Mouse (Mus musculus) T-cell, adult 2 months (primary cell): Measurements from ENCODE around the gene Bicra.

Experiments
- DNase-seq: peaks from one replicate; pipeline ENCODE4 v3.0.0; 2022; ENCODE audit warnings: low spot score

Gene Bicra

DNA sequence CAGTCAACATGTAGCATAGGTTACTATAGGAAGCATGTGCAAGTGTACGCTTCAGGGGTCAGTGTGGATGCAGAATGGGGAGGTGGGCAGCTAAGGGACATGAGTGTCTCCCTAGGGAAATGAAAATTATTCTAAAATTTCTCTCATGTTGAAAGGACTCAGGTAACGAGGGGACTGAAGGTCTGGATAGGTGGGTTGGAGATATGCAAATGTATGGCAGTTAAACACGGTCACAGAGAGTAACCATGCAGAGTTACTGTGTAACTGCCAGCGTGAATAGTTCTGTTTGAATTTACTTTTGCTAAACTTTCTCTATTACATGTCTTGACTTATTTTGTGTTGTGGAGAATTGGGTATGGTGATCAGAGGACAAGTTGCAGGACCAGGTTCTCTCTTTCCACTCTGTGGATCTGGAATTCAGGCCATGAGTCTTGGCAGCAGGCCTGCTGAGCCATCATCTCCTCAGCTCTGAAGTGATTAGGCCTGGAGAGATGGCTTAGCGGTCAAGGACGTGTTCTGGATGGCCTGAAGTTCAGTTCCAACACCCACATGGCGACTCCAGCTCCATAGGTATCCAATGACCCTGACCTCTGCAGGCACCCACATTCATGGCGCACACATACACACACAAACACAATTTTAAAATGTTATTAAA, 33.1 kb downstream of the Bicra start:
- no peak for DNase-seq

DNA sequence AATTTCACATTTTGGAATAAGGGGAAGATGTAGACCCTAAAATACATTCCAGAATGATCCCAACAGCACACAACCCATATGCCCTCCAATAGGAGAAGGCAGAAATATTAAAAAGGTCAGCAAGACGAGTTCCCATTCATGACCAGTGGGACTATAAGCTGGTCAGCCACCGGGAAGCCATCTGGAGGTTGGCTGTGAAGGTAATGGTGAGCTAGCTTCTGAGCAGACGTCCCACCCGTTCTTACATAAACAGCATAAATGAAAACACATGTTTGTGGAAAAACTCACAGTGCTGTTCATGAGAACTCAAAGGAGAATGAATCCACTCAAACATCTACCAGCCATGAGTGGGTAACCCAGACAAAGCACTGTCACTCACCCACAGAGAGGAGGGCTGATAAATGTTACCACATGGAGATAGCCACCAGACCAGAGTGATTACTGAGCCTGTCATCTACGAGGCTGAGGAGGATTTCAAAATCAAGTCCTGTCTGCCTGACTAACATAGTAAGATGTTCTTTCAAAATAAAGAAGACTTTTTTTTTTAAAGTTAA, 33.9 kb downstream of the Bicra start:
- DNase-seq = no peak

DNA sequence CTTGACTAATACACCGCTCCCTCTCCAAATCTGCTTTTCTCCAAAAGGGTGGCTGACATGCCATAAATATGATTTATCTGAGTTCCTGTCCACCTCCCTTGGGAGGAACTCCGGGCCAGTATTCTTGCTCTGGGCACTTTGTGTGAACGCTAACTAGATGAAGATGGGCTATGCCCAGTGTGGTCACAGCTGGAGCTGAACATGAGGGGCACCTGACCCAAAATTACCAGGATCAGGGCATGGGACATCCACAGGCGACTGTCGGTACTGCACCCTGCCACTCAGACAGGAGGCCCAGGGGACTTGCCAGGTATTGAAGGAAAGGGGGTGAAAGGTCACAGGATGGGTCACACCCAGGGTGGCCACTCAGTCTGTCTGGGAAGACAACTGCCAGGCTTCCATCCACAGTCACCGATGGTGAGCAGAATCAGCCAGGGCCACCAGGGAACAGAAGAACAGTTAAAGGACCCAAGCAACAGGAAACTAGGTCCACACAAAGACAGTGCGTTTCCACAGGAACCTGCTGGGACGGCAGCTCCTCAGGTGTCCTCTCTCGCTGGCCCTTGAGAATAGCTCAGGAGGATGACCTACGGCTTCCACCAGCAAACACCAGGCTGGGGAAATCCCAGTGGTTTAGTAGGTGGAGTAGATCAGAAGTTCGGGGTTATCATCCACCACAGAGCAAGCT, 35.0 kb downstream of the Bicra start:
- DNase-seq = peak; percentile 39

DNA sequence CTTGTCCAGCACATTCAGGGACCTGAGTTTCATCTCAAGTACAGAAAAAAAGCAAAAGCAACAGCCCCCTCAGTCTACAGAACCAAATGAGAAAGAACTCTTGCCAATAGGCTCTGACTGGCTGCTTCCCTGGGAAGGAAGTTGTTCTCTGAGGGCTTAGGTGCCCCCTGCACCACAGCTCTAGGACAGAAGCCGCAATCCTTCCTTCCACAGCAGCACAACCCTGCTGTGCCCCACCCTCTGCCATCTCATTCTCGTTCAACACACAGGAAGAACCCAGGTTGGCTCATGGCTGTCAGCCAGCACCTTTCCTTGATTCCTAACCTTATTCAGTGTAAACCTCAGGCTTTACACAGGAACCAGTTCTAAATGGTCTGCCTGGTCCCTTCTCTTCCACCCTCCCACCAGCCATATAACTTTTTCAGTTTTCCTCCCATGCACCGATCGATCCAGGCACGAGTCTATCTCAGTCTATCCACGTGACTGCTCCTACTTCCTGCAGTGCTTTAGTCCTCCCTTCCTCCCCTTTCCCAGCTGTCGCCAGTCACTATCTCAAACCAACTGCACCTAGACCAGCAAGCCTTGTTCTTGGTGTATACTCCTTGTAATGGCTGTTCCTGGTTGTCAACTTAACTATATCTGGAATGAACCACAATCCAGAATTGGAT, 36.2 kb downstream of the Bicra start:
- DNase-seq = peak; percentile 34

DNA sequence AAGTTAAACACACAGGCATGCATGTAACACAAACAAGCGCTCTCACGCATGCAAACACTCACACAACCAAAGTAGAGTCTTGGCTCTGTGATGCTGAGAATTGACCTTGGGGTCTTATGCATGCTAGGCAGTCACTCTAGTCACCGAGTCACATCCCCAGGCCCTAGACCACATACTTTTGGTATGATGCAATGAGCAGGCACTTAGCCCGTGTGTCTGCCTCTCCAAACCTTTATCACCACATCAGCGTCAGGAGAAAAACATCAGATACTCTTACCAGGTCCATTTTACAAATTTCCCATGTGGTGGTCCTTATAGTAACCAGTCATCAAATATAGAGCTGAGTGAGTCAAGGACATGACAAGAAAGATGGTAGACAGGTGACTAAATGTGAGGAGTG, 37.1 kb downstream of the Bicra start:
- no peak for DNase-seq

DNA sequence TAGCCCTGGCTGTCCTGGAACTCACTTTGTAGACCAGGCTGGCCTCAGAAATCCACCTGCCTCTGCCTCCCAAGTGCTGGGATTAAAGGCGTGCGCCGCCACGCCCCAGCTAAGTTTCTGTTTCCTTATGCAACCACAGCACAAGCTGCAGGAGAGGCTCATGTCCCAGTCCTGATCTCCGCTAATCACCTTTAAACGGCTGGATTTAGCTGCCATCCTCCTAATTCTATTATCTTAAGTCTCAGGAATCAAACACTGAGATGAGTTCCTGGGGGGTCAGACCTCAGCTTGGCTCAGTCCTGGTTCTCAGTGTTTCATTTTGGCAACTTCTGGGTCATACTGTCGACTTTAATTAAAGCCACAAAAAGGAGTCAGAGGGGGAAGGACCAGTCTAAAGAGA, 38.1 kb downstream of the Bicra start:
- no peak for DNase-seq

DNA sequence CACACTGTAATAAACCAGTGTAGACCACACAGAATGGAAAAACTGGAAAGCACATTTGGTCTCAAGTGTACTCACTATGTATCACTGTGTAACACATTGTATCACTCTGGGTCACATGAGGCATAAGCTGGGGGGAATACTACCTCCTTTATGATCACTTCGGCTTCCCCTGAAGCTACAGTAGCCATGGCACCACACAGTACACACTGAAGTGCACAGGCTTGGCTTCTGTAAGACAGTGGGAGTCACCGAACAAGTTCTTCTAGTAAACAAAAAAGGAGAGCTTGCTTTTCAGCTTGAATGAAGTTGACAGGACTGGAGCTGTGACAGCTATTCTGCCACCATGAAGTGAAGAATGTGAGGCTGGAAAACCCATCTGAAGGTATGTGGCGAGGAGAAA, 42.7 kb downstream of the Bicra start:
- peak; percentile 49 for DNase-seq

DNA sequence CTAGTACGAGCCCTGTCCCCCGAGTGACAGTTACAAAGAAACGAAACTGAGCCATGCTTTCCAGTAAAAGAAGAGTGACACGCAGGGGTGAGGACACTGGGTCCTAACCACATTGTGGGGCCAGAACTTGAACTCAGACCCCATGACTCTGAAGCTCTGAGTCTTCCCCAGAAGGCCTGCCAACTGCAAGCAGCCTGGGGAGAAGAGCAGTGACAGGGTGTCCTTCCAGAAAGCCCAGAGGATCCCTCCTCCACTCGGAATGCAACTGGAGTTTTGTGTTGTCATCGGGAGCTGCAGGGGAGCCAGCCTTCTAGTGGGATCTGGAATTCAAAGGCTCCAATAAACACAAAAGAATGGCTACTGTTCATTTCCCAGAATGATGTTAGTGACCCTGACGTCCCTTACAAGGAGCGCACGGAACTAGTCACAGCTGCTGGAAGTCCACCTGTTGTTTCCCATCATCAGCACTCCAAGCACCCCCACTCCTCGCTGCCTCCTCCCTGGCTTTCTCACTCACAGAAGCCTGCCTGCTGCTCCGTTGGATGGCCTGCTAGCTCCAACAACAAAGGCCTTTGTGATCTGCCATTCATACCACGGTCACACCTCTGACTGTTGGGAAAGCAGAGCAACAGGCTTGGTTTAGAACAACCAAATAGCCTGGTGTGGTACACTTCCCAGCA, 43.4 kb downstream of the Bicra start:
- DNase-seq = no peak

DNA sequence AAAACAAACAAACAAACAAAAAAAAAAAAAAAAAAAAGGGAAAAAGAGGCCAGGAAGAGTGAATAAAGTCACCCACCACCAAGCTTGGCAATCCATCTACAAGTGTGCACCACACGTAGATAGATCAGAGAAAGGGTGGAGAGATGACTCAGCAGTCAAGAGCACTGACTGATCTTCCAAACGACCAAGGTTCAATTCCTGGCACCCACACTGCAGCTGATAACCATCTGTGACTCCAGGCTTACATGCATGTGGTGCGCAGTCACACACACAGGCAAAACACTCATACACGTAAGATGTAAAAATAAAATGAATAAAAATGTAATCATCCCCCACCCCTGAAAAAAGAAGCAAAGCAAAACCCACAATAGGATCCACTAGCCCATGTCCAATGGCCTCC, 44.7 kb downstream of the Bicra start:
- no peak for DNase-seq

DNA sequence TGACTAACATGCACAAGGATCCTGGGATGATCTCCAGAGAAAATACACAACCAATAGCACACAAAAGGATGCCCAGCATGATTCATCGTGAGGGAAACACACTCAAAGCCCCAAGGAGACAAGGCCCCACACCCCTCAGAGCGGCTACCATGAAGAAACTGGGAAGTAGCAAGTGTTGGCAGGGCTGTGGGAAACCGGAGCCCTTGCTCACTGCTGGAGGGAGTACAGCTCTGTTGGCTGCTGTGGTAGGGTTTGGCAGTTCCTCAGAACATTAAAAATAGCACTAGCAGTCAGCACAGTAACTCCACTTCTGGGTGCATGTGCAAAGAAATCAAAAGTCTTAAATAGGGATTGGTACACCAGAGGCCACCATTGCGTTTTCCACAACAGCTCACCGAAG, 45.5 kb downstream of the Bicra start:
- no peak for DNase-seq

DNA sequence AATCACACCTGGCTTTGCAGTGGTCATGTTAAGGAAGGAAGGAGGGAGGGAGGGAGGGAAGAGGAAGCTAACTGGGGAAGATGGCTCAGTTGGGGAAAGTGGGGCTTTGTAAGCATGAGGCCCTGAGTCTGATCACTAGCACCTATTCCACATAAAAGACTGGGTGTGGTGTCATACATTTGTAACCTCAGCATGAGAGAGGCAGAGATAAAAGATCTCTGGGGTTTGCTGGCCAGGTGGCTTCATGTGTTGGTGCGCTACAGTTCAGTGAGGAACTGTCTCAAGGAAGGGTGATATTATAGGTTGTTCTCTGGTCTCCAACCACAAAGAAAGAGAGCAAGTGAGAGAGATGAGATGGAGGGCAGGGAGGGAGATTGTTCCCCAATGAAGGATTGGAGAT, 46.0 kb downstream of the Bicra start:
- DNase-seq = peak; percentile 71

DNA sequence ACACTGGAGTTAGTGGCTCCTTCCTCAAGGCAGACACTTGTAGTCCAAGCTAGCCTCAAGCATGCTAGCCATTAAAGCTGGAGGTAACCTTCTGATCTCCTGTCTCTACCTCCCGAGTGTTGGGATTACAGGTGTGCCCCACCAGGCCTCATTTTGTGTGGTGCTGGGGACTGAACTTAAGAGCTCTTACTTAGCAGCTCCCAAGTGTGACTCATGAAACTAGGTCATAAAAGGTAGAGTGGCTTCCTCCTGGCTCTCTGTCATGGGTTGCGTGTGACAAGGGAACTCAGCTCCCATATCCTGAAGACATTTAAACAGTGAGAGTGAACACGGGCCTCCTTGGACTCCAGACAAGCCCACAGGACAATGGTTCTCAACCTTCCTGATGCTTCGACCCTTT, 53.9 kb downstream of the Bicra start:
- DNase-seq = no peak

DNA sequence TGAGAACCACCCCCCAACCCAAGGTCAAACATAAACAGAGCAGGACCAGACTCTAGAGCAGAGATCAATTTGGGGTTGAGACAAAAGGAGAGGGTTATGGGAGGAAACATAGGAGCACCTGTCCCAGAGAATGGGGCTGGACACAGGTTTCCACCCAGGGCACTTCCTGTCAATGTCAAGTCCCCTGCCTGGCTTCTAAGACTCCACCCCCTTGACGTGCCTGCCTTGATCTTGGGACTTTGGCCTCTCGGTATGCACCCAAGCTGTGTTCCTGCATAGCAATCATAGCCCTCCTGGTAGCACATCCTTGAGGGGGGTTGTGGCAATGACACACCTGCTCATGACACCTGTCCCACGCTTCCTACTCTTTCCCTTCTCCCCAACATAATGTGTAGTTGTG, 54.6 kb downstream of the Bicra start:
- no peak for DNase-seq

DNA sequence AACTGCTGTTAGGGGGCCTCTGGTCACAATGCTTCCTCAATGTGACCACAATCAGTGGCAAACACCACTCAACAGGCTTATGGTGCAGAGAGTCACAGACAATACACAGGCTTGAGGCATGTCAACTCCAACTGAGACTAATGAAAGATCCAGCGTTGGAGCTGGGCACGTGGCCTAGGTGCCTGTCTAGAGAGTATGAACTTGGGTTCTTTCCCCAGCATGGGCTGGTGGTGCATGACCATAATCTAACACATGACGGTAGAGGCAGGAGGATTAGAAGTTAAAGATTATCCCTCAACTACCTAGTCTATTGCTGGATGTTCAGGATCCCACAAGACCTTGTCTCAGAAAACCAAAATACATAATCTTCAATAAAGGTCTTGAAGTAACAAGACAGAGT, 56.0 kb downstream of the Bicra start:
- no peak for DNase-seq

DNA sequence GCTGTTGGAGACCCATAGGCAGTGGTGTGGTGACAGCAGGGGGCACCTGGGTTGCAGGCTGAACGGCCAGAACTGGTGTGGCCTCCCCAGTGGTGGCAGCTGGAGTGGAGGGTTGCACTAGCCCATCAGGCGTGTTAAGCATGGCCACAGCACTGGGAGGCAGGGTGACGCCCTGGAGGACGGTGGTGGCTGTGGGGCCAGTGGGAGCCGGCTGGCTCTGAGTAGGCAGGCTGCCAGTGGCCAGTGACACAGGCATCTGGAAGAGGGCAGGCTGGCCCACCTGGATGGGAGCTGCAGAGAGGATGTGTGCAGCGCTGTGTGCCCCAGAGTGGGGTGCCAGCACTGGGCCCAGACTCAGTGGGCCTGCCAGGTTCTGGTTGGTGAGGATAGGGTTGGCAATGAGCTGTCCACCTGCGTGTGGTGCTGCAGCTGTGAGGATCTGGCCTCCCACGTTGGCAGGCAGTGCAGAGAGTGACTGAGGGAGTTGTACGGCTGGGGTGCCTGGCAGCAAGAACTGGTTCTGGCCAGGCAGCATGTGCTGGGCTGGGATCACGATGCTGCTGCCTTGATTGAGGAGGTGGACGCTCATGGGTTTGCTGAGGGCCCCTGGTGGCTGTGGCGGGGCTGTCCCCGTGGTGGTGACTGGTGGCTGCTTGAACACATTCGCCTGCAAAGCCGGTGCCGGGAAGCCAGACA, 59.9 kb downstream of the Bicra start:
- no peak for DNase-seq

DNA sequence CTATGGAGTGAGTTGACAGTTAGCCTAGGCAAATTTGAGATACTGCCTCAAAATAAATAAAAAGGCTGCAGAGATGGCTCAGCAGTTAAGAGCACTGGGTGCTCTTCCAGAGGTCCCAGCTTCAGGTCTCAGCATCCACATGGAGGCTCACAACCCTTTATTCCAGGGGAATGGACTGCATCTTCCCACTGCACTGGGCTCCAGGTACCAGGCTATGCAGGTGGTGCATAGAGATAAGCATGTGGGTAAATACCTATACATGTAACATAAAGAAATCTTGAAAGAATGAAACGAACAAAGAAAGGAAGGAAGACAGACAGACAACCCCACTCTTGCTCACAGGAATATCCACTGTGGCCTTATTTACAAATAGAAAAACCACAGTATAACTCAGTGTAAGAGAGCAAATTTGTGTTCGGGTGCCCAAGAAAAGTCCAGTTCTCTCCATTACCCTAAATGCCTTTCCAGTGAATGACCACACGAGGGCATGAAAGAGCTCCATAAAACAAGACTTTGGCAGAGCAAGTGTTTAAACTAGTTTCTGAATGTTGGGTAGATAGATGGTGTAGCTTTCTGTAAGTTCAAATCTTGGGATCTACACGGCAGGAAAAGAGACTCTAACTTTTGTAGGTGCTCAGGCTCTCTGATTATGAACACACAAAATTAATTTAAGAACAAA, 64.9 kb downstream of the Bicra start:
- peak; percentile 55 for DNase-seq

DNA sequence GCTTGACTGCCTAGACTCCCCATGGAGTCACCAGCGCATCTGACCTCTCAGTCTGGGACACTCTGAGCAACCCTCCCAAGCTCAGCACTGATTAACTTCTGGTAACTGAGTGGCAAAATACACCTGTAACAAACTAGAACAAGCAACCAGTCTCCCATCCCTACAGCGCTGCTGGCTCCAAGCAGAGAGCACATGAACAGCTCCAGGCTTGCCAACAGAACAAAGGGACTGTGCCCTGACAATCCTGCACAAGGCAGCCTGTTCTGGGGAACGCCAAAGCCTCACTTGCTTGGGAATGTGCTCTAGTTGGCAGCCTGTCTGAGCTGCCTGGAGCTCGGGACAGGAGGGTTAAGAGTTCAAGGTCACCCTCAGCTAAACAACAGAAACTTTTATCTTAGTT, 66.2 kb downstream of the Bicra start:
- no peak for DNase-seq

DNA sequence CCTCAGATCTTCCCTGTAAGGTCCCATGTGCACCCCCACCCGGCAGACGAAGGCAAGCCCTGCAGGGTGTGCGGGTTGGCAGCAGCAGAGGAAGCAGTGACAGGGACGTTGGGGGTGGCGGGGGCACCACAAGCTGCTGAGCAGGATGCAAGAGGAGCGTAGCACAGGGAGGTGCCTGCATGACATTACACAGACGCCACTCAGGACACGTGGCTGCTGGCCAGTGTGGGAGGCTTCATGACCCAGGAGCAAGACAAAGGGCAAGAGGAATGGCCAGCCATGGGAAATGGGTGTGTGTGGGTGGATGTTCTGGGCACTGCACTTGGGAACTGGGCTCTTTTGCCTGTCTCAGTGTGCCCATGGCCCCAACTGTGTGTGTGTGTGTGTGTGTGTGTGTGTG, 67.5 kb downstream of the Bicra start:
- DNase-seq = no peak

DNA sequence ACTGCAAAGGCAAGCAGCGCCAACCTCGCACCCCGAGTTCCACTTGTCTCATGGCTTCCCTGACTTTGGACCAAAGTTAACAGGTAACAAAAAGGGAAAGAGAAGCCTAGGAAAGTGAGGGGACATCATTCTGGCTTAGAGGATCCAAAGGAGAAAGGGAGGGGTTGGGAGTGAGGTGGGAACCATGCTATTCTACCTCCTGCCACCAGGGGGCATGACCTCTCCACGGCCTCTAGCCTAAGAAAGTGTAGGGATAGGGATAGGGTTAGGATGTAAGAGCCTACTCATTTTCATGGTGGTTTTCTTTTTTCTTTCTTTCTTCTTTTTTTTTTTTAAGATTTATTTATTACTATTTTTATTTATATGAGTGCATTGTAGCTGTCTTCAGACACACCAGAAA, 71.8 kb downstream of the Bicra start:
- DNase-seq = peak; percentile 34

DNA sequence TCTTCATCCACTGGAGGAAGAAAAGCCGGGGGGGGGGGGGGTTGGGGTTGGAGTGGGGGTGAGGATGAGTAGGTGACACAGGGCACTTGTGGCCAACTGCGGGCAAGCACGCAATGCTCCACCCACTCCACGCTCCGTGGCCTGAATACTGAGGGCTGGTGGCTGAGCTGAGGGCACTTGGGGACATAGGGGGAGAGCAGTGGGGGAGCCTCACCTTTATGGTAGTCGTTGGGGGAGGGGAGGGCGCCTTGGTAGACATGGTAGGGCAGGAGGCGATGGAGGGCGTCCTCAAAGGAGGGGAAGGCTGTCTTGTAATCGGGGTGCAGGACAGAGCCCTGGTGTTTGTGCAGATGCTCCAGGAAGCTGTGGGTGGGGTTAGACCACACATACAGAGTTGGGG, 72.3 kb downstream of the Bicra start:
- DNase-seq = no peak

DNA sequence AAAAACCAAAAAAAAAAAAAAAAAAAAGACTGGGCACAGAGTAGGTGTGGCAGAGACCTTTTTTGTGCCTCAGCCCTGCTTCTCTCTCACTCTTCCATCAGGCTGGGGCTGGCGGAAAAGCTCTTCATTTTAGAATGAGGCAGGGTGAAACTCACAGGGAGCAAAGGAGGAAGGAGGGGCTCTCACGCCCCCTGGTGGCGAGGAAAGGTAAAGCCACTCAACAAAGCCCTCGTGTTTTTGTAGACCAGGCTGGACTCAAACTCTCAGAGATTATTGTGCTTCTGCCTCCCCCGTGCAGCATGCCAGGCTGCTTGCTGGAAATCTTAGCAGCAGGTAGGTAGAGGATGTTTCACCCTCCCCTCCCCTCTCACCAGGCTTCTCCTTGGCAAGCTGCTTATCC, 73.0 kb downstream of the Bicra start:
- DNase-seq = peak; percentile 67

DNA sequence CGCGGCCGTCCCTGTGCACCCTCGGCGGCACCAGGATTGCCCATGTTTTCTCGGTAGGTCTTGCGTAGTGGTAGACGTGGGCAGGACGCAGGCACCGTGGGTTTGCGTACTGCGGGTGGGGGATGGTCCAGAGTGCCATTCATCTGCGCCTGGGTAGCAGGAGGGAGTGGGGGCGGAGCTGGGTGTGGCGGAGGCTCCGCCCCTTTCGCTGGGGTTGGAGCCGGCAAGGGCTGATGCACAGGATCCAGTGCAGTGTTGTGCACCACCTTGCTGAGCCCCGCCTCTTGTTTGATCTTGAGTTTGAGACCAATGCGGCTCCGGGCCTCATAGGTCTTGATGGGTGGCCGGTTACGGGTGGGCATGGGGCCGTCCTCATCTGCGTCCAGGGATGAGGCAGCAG, 75.5 kb downstream of the Bicra start:
- no peak for DNase-seq
